Mouse (Mus musculus) frontal cortex, adult (tissue): ENCODE results near the gene Scyl3.

ENCODE experiments used
- ATAC-seq: cut with Nextera tagmentation; 2 replicates; pipeline ENCODE4 v1.9.2; 2017; ENCODE audit warnings: mild to moderate bottlenecking, moderate library complexity, mixed read lengths; ENCODE audit not compliant: low TSS enrichment

The Scyl3 gene

GRCm38 (mm10) chr1:163958036-163958435, 29.1 kb downstream of the Scyl3 start:
- peak; percentile 93 for ATAC-seq

- no peak for ATAC-seq
Observed at GRCm38 (mm10) chr1:163964008-163964689, 35.2 kb downstream of the Scyl3 start.

- ATAC-seq = no peak
Observed at GRCm38 (mm10) chr1:163974471-163974870, 45.6 kb downstream of the Scyl3 start.

- no peak for ATAC-seq
Observed at GRCm38 (mm10) chr1:163975088-163975487, 46.2 kb downstream of the Scyl3 start.

GRCm38 (mm10) chr1:163976515-163976914, 47.6 kb downstream of the Scyl3 start:
- no peak for ATAC-seq

GRCm38 (mm10) chr1:163992371-163992770, 63.5 kb downstream of the Scyl3 start:
- ATAC-seq = no peak

GRCm38 (mm10) chr1:163994173-163994720, 65.3 kb downstream of the Scyl3 start:
- peak; percentile 70 for ATAC-seq

GRCm38 (mm10) chr1:163994721-163995608, 66.1 kb downstream of the Scyl3 start, which contains the start of the genes BC055324 and Mettl18:
BC055324 (minus strand) TSS chr1:163994796.
Mettl18 (plus strand) TSS chr1:163994889.
- peak; percentile 99 for ATAC-seq

GRCm38 (mm10) chr1:163995609-163995913, 66.7 kb downstream of the Scyl3 start:
- no peak for ATAC-seq

GRCm38 (mm10) chr1:164001831-164002452, 73.0 kb downstream of the Scyl3 start:
- no peak for ATAC-seq

GRCm38 (mm10) chr1:164004311-164004710, 75.4 kb downstream of the Scyl3 start:
- ATAC-seq = no peak
